Mouse (Mus musculus): ENCODE results near the gene Trem3. TPM values are rescaled to one million over a fixed set of nuclear protein-coding genes. Genes with fewer than 3 reads are reported as not detected.

Gene Trem3
- polyA plus RNA-seq, 1 experiment from 2014 or later: not detected

GRCm38 (mm10) chr17:48266138-48266537 lies 18.6 kb downstream of the Trem3 start:
- H3K36me3 ChIP-seq (ENCODE audit: control insufficient read depth, insufficient read depth, low read length): no peaks in the 10 kb centered on the region
- 4% methylated on average over 2 of the region's 2 CpGs for WGBS
- no peak for ATAC-seq
- H3K27me3 ChIP-seq (replicated peaks; ENCODE audit: control insufficient read depth, insufficient read depth, low read length): no peaks in the 10 kb centered on the region
- peak; percentile 43 for DNase-seq (ENCODE audit: low spot score)
- no peak overlapping the region for H3K9ac ChIP-seq (ENCODE audit: low read length)
- no peak overlapping the region for H3K27ac ChIP-seq (ENCODE audit: low read depth, low read length)
- H3K4me1 ChIP-seq (ENCODE audit: control insufficient read depth, insufficient read depth, low read length): no peaks in the 10 kb centered on the region
- no peak overlapping the region for H3K4me3 ChIP-seq (ENCODE audit: low read depth, low read length)
- H3K9me3 ChIP-seq (replicated peaks; ENCODE audit: control insufficient read depth, low read length): no peaks in the 10 kb centered on the region
- no peak overlapping the region for H3K4me2 ChIP-seq (ENCODE audit: low read length)

GRCm38 (mm10) chr17:48266610-48267304 lies 19.2 kb downstream of the Trem3 start:
- ATAC-seq: no peak
- 26% methylated on average over 2 of the region's 2 CpGs for WGBS
- H3K27me3 ChIP-seq (replicated peaks; ENCODE audit: control insufficient read depth, insufficient read depth, low read length): no peaks in the 10 kb centered on the region
- no peaks in the 10 kb centered on the region for H3K4me1 ChIP-seq (ENCODE audit: control insufficient read depth, insufficient read depth, low read length)
- no peak overlapping the region for H3K27ac ChIP-seq (ENCODE audit: low read depth, low read length)
- no peak overlapping the region for H3K4me3 ChIP-seq (ENCODE audit: low read depth, low read length)
- no peaks in the 10 kb centered on the region for H3K9me3 ChIP-seq (replicated peaks; ENCODE audit: control insufficient read depth, low read length)
- H3K36me3 ChIP-seq (ENCODE audit: control insufficient read depth, insufficient read depth, low read length): no peaks in the 10 kb centered on the region
- DNase-seq (ENCODE audit: low spot score): no peak
- H3K4me2 ChIP-seq (ENCODE audit: low read length): no peak overlapping the region
- no peak overlapping the region for H3K9ac ChIP-seq (ENCODE audit: low read length)

- H3K4me1 ChIP-seq (ENCODE audit: control insufficient read depth, insufficient read depth, low read length): no peaks in the 10 kb centered on the region
- H3K9me3 ChIP-seq (replicated peaks; ENCODE audit: control insufficient read depth, low read length): no peaks in the 10 kb centered on the region
- H3K4me2 ChIP-seq (ENCODE audit: low read length): no peak overlapping the region
- DNase-seq (ENCODE audit: low spot score) (no peak), ATAC-seq (no peak)
- H3K36me3 ChIP-seq (ENCODE audit: control insufficient read depth, insufficient read depth, low read length): no peaks in the 10 kb centered on the region
- WGBS: 100% methylated on average over 1 of the region's 1 CpGs
- no peak overlapping the region for H3K27ac ChIP-seq (ENCODE audit: low read depth, low read length)
- no peak overlapping the region for H3K4me3 ChIP-seq (ENCODE audit: low read depth, low read length)
- H3K9ac ChIP-seq (ENCODE audit: low read length): no peak overlapping the region
- H3K27me3 ChIP-seq (replicated peaks; ENCODE audit: control insufficient read depth, insufficient read depth, low read length): no peaks in the 10 kb centered on the region
Observed at GRCm38 (mm10) chr17:48267591-48267990, 20.0 kb downstream of the Trem3 start.

DNA sequence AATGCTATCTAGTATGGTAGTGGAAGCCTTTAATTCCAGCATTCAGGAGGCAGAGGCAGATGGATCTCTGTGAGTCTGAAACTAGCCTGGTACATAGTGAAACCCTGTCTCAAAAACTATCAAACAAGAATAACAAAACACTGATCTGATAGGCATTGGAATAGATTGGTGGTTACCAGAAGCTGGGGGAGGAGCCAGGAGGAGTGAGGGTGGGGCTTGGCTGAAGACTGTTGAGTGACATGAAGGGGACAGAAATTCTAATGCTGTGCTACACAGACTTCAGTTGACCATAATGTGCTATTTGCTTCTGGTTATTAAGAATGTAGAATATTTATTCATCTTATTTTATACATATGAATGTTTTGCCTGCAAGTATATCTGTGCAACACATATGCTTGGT lies 20.7 kb downstream of the Trem3 start:
- no peak for ATAC-seq
- no peaks in the 10 kb centered on the region for H3K9me3 ChIP-seq (replicated peaks; ENCODE audit: control insufficient read depth, low read length)
- no peak for DNase-seq (ENCODE audit: low spot score)
- H3K36me3 ChIP-seq (ENCODE audit: control insufficient read depth, insufficient read depth, low read length): no peaks in the 10 kb centered on the region
- H3K4me3 ChIP-seq (ENCODE audit: low read depth, low read length): no peak overlapping the region
- no peak overlapping the region for H3K27ac ChIP-seq (ENCODE audit: low read depth, low read length)
- H3K4me2 ChIP-seq (ENCODE audit: low read length): no peak overlapping the region
- H3K27me3 ChIP-seq (replicated peaks; ENCODE audit: control insufficient read depth, insufficient read depth, low read length): no peaks in the 10 kb centered on the region
- H3K4me1 ChIP-seq (ENCODE audit: control insufficient read depth, insufficient read depth, low read length): no peaks in the 10 kb centered on the region
- no peak overlapping the region for H3K9ac ChIP-seq (ENCODE audit: low read length)

DNA sequence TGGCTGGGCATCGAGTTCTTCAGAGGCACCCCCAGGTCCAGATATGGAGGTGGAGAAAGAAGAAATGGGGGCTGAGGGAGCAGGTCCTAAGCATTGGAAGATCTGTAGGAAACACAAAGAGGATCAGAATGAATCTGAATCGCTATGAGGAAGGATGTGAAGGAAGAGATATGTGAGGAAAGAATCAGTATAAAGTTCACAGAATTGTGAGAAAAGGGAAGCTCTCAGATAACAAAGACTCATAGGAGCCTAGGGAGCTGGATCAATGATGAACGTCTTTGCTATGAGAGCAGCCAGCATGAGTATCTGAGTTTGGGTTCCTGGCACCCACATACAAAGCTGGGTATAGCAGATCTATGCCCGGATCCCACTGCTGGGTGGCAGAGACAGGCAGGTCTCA lies 22.3 kb downstream of the Trem3 start:
- 81% methylated on average over 4 of the region's 4 CpGs for WGBS
- ATAC-seq: no peak
- no peak for DNase-seq (ENCODE audit: low spot score)
- no peaks in the 10 kb centered on the region for H3K9me3 ChIP-seq (replicated peaks; ENCODE audit: control insufficient read depth, low read length)
- no peak overlapping the region for H3K4me2 ChIP-seq (ENCODE audit: low read length)
- H3K4me3 ChIP-seq (ENCODE audit: low read depth, low read length): no peak overlapping the region
- no peaks in the 10 kb centered on the region for H3K27me3 ChIP-seq (replicated peaks; ENCODE audit: control insufficient read depth, insufficient read depth, low read length)
- H3K27ac ChIP-seq (ENCODE audit: low read depth, low read length): no peak overlapping the region
- H3K4me1 ChIP-seq (ENCODE audit: control insufficient read depth, insufficient read depth, low read length): no peaks in the 10 kb centered on the region
- no peaks in the 10 kb centered on the region for H3K36me3 ChIP-seq (ENCODE audit: control insufficient read depth, insufficient read depth, low read length)
- H3K9ac ChIP-seq (ENCODE audit: low read length): no peak overlapping the region

DNA sequence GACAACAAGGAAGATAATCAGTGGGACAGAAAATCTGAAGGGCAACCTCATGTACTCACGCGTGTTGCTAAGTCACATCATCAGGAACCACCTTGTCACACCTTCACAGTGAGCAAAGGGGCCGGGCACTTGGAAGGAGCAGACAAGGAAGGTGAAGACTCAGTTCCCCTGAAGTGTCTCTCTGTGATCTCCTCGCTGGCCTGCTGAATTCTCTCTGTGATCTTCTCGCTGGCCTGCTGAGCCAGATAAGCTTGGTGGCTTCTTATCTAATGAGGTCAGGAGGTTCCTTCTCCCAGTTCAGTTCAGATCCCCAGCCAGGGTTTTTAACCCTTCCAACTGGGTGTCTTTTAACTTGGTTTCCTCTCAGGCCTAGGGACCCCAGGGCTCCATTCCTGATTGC lies 24.6 kb downstream of the Trem3 start:
- no peak overlapping the region for H3K27ac ChIP-seq (ENCODE audit: low read depth, low read length)
- no peak overlapping the region for H3K4me3 ChIP-seq (ENCODE audit: low read depth, low read length)
- no peaks in the 10 kb centered on the region for H3K4me1 ChIP-seq (ENCODE audit: control insufficient read depth, insufficient read depth, low read length)
- no peaks in the 10 kb centered on the region for H3K9me3 ChIP-seq (replicated peaks; ENCODE audit: control insufficient read depth, low read length)
- no peak overlapping the region for H3K9ac ChIP-seq (ENCODE audit: low read length)
- no peaks in the 10 kb centered on the region for H3K36me3 ChIP-seq (ENCODE audit: control insufficient read depth, insufficient read depth, low read length)
- no peak overlapping the region for H3K4me2 ChIP-seq (ENCODE audit: low read length)
- no peak for ATAC-seq
- no peak for DNase-seq (ENCODE audit: low spot score)
- no peaks in the 10 kb centered on the region for H3K27me3 ChIP-seq (replicated peaks; ENCODE audit: control insufficient read depth, insufficient read depth, low read length)
- WGBS: 77% methylated on average over 5 of the region's 5 CpGs

DNA sequence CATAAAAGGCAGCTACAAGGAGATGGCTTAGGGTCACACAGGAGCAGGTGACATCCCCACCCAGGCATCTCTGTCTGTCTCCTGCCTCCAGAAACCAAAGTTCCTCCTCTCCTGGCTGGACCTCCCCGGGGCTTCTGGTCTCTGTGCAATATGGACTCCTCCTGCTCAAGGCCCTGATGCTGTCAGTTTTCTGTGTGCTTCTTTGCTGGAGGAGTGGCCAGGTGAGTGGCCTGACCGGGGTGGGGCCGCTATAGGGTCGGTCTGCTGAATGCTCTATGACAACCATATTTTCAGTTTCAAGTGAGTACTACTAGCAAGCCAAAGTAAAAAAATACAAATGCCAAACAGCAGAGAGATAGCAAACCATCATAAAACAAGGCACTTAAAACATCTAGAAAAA lies 25.0 kb downstream of the Trem3 start:
- Histone ChIP-seq H3K4me3 (ENCODE audit: low read depth, low read length) (no peak overlapping the region), H3K9me3 (replicated peaks; ENCODE audit: control insufficient read depth, low read length) (no peaks in the 10 kb centered on the region), H3K9ac (ENCODE audit: low read length) (no peak overlapping the region), H3K4me1 (ENCODE audit: control insufficient read depth, insufficient read depth, low read length) (no peaks in the 10 kb centered on the region), H3K4me2 (ENCODE audit: low read length) (no peak overlapping the region), H3K27me3 (replicated peaks; ENCODE audit: control insufficient read depth, insufficient read depth, low read length) (no peaks in the 10 kb centered on the region), H3K36me3 (ENCODE audit: control insufficient read depth, insufficient read depth, low read length) (no peaks in the 10 kb centered on the region), H3K27ac (ENCODE audit: low read depth, low read length) (no peak overlapping the region)
- DNase-seq (ENCODE audit: low spot score) (no peak), ATAC-seq (no peak)
- WGBS: 90% methylated on average over 4 of the region's 4 CpGs

DNA sequence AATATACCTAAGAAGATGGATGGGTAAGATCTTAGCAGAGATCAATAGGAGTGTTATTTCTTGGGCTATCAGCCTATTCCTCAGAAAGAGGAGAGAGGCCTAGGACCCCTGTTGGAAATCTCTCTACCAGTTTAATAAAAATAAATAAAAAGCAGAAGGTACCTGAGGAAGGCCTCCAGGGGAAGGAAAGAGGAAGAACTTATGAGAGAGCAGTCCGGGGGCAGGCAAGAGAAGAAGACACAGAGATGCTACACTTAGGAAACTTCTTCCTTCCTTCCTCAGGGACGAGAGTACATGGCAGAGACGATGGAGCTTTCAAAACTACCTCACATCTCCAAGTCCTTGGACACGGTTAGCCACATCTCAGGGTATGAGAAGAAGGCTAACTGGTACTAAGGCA lies 26.5 kb downstream of the Trem3 start:
- H3K9me3 ChIP-seq (replicated peaks; ENCODE audit: control insufficient read depth, low read length): no peaks in the 10 kb centered on the region
- WGBS: 85% methylated on average over 4 of the region's 4 CpGs
- no peak overlapping the region for H3K9ac ChIP-seq (ENCODE audit: low read length)
- ATAC-seq (no peak), DNase-seq (ENCODE audit: low spot score) (no peak)
- no peak overlapping the region for H3K27ac ChIP-seq (ENCODE audit: low read depth, low read length)
- no peaks in the 10 kb centered on the region for H3K27me3 ChIP-seq (replicated peaks; ENCODE audit: control insufficient read depth, insufficient read depth, low read length)
- H3K4me3 ChIP-seq (ENCODE audit: low read depth, low read length): no peak overlapping the region
- H3K36me3 ChIP-seq (ENCODE audit: control insufficient read depth, insufficient read depth, low read length): no peaks in the 10 kb centered on the region
- H3K4me1 ChIP-seq (ENCODE audit: control insufficient read depth, insufficient read depth, low read length): no peaks in the 10 kb centered on the region
- no peak overlapping the region for H3K4me2 ChIP-seq (ENCODE audit: low read length)

DNA sequence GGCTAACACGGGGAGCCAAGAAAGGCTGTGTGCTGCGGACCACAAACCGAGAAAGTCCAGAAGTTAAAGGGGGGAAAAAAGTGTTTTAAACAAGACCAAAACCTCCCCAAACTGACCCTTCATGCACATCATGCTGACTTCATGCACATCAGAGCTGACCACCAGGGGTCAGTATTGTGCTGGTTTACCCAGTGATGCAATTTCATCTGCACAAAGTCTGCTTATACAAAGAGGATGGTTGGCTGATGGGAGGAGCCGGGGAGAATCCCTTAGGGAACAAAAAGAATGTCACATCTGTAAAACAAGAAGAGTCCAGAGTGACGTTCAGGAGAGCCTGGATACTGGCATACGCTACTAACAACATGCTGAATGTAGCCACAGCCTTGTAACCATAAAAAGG lies 27.3 kb downstream of the Trem3 start:
- WGBS: 23% methylated on average over 6 of the region's 6 CpGs
- DNase-seq (ENCODE audit: low spot score): peak; percentile 88
- Histone ChIP-seq H3K36me3 (ENCODE audit: control insufficient read depth, insufficient read depth, low read length) (no peaks in the 10 kb centered on the region), H3K27me3 (replicated peaks; ENCODE audit: control insufficient read depth, insufficient read depth, low read length) (no peaks in the 10 kb centered on the region), H3K9me3 (replicated peaks; ENCODE audit: control insufficient read depth, low read length) (no peaks in the 10 kb centered on the region), H3K9ac (ENCODE audit: low read length) (no peak overlapping the region), H3K4me1 (ENCODE audit: control insufficient read depth, insufficient read depth, low read length) (no peaks in the 10 kb centered on the region), H3K4me3 (ENCODE audit: low read depth, low read length) (no peak overlapping the region), H3K4me2 (ENCODE audit: low read length) (no peak overlapping the region), H3K27ac (ENCODE audit: low read depth, low read length) (no peak overlapping the region)
- peak; percentile 66 for ATAC-seq
